Comparison of ENCODE assay signal across 23 mouse cellular contexts in genomic region chr13:8369868-8370387, GRCm38 (mm10).
"Had no signal": no experiment of that assay in that cellular context is flagged by ENCODE, and none has a peak within 500 bp of the region (broad histone marks: within the 10 kb centered on the region; RNA-seq: fewer than 3 reads in every experiment).

No protein-coding gene starts in this region.

- DNase-seq: gastrocnemius, adult 2 months; gastrocnemius, postnatal 10 days; gastrocnemius, postnatal 25 days; heart, adult 18-20 months; heart, postnatal 10 days; heart, postnatal 4 days; kidney, adult 18-20 months; kidney, adult 8-10 months; kidney, postnatal 10 days; kidney, postnatal 25 days; kidney, postnatal 4 days had no signal

- ATAC-seq: hindbrain, embryonic 16.5 days; inflammation-experienced regulatory T-cells, adult 6 months; intestine, embryonic 15.5 days; intestine, postnatal 0 days had no signal

- H3K27me3 ChIP-seq: heart, embryonic 12.5 days; hindbrain, embryonic 12.5 days; intestine, embryonic 15.5 days; limb, embryonic 15.5 days had no signal

- H3K27ac ChIP-seq: gastrocnemius, adult 2 months; heart, embryonic 10.5 days; hindbrain, embryonic 10.5 days; hindbrain, embryonic 12.5 days; hindbrain, embryonic 14.5 days; intestine, embryonic 15.5 days; layer of hippocampus, adult 2 months; left cerebral cortex, adult 2 months; limb, embryonic 15.5 days had no signal

- H3K4me2 ChIP-seq: heart, embryonic 12.5 days; hindbrain, embryonic 12.5 days; hindbrain, embryonic 14.5 days; intestine, embryonic 15.5 days; limb, embryonic 15.5 days had no signal

- H3K4me1 ChIP-seq: heart, embryonic 10.5 days; heart, embryonic 12.5 days; hindbrain, embryonic 10.5 days; hindbrain, embryonic 12.5 days; intestine, embryonic 15.5 days; limb, embryonic 15.5 days had no signal

- H3K36me3 ChIP-seq: heart, embryonic 10.5 days; heart, embryonic 12.5 days; hindbrain, embryonic 10.5 days; hindbrain, embryonic 12.5 days; intestine, embryonic 15.5 days; limb, embryonic 15.5 days had no signal

- H3K9me3 ChIP-seq: heart, embryonic 10.5 days; heart, embryonic 12.5 days; hindbrain, embryonic 10.5 days; hindbrain, embryonic 12.5 days; intestine, embryonic 15.5 days; limb, embryonic 15.5 days had no signal

- H3K9ac ChIP-seq: heart, embryonic 12.5 days; hindbrain, embryonic 12.5 days; hindbrain, embryonic 14.5 days; intestine, embryonic 15.5 days; limb, embryonic 15.5 days had no signal

- H3K4me3 ChIP-seq: gastrocnemius, adult 2 months; heart, embryonic 10.5 days; heart, embryonic 12.5 days; hindbrain, embryonic 10.5 days; hindbrain, embryonic 12.5 days; intestine, embryonic 15.5 days; layer of hippocampus, adult 2 months; left cerebral cortex, adult 2 months; limb, embryonic 15.5 days had no signal
